Mouse (Mus musculus): ENCODE results near the gene Cbr2. TPM values are rescaled to one million over a fixed set of nuclear protein-coding genes. Genes with fewer than 3 reads are reported as not detected.
"Not testable (repeated sequence)": the region's sequence is repeated elsewhere in the genome, so short reads cannot be mapped to it uniquely, and the experiment has no call there.

Gene Cbr2
- polyA plus RNA-seq, 1 experiment: 6.9 TPM

DNA sequence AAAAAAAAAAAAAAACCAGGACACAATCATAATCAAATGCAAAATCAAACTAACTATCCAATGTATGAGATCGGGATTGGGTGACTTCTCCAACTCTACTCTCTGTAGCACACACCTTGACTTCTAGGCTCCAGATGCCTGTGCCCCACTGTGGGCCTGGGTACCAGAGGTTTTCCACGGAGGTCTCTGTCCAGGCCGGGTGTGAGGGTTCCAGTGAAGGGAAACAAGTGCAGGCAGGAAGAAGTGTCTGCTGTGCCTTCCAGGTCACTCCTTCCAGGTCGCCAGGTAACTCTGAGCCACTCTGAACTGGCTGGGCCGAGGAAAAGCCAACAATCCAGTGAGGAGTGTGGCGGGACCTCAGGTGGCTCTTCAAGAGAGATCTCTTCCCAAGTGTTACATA is 4.5 kb upstream of the Cbr2 start:
- DNase-seq (ENCODE audit: low read depth, low spot score): no peak
- 78% methylated on average over 6 of the region's 6 CpGs for WGBS

DNA sequence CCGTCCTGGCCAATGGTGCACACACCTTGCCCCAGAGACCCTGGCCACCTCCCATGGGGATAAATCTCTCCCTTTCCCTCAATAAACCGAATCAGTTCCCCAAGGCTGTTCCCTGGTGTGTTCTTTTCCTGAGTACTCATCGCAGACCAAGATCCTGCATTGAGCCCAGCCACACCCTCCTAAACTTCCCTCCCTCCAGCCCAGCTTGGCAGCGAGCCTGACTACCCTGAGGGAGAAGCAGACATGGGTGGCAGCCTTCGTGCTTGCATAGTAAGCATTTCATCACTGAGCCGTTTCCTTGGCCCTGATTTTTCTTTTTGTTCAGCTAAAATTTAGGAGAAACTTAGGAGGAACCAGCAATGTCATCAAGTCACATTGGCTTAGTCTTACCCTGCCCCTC is 1.6 kb upstream of the Cbr2 start:
- peak; percentile 72 for DNase-seq (ENCODE audit: low read depth, low spot score)
- WGBS: 18% methylated on average over 6 of the region's 6 CpGs

DNA sequence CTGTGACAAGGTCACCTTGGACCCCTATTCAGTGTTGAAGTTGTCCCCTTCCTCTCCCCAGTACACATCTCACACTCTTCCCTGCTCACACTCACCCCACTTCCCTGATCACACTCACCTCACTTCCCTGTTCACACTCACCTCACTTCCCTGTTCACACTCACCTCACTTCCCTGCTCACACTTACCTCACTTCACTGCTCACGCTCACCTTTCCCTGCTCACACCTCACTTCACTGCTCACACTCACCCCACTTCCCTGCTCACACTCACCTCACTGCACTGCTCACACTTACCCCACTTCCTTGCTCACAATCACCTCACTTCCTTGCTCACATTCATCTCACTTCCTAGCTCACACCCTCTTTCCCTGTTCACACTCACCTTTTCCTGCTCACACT is 519 bp downstream of the Cbr2 start:
- no peak for DNase-seq (ENCODE audit: low read depth, low spot score)
- WGBS: 92% methylated on average over 1 of the region's 1 CpGs

DNA sequence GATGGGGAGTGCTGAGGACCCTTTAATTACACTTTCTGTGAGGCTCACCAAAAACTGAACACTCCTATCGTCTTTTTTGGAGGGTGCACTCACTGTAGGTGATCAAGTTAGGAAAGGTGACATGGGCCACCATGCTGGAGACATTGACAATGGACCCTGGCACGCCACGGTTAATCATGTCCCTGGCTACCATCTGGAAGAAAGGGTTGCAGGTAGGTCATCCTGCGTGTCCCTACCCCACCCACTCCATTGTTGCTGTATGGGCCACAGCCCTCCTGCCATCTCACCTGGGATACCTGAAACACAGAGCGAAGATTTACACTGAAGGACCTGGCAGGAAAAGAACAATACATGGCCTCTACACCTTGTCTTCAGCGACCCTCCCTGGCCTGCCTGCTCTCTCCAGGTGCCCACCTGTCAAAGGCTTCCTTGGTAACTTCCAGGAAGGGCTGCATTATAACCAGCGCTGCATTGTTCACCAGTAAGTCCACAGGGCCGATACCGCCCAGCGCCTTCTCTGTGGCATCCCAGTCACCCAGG is 1.5 kb downstream of the Cbr2 start:
- WGBS: 93% methylated on average over 10 of the region's 10 CpGs
- DNase-seq (ENCODE audit: low read depth, low spot score): no peak

DNA sequence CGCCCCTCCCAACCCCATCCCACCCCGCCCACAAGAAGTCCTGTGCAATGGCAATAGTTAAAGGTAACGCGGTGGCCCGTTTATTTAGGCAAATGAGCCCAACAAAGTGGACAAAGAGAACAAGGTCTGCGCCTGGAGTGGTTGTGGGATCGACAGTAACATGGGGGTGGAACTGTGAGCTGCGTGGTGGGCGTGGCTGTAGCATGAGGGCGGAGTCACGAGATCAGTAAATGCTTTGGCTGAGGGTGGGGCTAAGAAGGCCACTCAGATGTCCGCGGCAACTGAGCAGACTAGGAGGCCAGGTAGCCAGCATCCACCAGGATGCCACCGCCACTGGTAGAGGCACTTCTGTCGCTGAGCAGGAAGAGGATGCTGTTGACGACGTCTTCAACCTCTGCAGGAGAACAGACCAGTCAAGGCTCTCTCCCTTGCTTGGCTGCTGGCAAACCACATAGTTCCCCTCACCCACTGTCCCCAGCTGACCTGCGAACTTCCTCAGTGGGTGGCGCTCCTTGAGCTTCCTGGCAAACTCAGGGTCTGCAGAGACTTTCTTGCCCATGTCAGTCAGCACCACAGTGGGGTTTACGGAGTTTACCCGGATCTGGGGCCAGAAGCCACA is 2.4 kb downstream of the Cbr2 start:
- DNase-seq (ENCODE audit: low read depth, low spot score): not testable (repeated sequence)

DNA sequence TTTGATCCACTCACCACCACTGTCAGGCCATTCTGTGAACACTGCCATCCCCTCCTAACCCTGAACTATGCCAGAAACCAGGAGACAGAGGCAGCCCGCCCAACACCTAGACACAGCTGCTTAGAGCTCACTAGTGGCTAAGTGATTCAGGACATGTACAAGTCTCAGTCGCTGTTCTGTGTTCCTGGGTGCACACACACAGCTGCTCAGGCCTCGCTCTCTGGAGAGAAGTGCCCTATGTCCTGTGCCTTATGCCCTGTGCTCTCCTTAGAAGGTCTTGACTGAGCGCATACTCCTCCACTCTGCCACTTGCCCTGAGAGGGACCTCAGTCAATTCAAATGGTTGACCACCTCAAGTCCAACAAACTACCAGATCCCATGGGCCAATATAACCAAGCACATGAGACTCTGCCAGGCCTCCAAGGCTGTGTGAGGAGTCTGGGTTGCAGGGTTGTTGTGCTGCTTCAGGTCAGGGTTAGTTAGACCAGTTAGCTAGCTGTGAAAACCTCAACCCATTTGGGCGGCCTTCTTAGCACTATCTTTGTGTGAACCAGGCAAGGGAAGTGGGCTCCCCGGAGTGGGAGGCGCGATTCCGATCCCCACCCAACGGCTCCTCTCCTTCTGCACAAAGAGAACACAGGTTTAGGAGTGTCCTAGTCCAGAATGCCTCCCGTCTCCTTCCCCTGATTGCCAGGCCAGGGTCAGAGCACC is 3.2 kb downstream of the Cbr2 start:
- 87% methylated on average over 11 of the region's 11 CpGs for WGBS
- DNase-seq (ENCODE audit: low read depth, low spot score): no peak

More for the DNA sequence above, 2.4 kb downstream of the Cbr2 start:
- 4% methylated on average over 18 of the region's 21 CpGs for WGBS

DNA sequence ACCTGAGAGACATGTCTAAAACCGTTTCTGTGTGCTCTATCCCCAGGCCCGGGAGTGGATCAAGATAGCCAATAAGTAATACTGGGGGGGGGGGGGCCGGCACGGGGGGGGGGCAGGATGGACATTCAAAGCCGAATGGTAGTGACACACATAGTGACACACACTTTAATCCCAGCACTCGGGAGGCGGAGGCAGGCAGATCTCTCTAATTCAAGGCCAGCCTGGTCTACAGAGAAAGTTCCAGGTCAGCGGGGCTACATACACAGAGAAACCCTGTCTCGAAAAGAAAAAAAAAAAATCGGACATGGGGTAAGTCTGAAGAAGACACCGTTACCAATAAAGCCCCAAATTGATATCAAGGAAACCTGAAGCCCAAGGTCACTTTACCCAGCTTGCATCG is 4.3 kb downstream of the Cbr2 start:
- WGBS: 53% methylated on average over 12 of the region's 12 CpGs
- DNase-seq (ENCODE audit: low read depth, low spot score): no peak

DNA sequence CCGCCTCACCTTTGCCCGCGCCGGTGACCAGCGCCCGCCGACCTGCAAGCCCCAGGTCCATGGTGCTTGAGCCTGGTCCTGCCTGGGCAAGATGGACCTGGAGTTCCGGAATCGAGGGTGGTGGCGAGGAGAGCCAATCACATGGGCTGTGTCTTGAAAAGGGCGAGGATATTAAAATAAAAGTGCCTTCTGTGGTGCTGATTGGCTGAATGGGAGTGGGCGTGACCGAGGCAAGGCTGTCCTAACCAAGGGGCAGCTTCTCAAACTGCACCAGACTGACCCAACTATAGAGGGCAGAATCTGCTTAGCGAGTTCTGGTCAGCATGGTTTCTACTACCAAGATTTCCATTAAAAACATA is 4.8 kb downstream of the Cbr2 start, which contains the start of gene Dcxr:
TSS of gene Dcxr (minus strand) at position 113 of the 359 bp plus-strand sequence.
- DNase-seq (ENCODE audit: low read depth, low spot score): peak; percentile 94
- under 1% methylated on average over 14 of the region's 14 CpGs for WGBS

DNA sequence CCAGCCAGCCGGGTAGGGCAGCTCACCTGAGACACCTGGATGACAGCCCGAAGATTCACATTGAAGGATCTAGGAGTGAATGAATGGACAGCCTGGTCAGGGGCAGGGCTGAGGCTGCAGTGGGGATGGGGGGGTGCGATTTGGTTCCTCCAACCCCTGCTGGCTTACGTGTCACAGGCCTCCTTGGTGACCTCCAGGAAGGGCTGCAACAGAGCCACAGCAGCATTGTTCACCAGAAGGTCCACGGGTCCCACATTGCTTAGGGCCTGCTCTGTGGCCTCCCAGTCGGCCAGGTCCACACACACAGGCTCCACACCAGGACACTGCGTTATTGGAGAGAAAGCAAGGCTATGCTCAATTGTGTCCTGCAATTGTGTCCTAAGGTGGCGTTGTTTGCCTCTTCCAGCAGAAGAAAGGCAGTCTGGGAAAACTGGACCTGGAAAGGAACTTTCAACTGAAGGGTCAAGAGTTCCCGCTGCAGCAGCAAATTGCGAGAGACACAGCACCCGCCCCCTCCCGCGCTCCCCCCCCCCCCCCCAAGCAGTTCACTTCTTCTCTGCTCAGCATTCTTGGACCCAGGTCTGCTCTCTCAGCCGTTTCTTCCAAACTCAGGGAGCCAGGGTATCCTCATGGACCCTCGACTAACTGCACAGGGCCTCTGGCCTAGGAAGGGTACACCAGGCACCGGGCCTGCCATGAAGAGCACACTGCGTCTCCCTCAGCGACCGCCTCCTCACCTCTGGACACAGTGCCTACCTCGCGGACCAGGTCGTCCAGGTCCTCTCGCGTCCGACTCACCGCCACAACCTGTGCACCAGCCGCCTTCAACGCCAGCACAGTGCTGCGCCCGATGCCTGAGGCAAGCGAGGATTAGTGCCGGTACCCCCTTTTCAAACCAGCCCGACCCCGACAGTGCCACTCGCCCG is 5.4 kb downstream of the Cbr2 start:
- WGBS: 18% methylated on average over 35 of the region's 36 CpGs
- no peak for DNase-seq (ENCODE audit: low read depth, low spot score)

DNA sequence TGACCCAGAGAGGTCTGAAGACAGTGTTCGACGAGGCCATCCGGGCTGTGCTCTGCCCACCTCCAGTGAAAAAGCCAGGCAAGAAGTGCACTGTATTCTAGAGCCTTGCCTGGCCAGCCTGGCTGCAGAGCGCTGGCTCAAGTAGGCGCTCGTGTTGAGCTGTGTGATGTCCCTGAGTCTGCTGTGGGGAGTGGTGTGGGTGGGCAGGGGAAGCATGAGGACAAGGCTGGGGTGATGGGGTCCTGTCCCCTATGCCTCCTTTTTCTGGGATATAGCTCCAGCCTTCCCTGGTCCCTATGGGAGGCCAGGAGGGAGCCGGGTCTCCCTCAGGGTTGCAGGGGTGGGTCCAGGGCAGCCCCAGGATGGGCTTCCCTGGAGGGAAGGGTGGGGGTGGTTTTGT is 8.4 kb downstream of the Cbr2 start:
- WGBS: 94% methylated on average over 7 of the region's 7 CpGs
- no peak for DNase-seq (ENCODE audit: low read depth, low spot score)

DNA sequence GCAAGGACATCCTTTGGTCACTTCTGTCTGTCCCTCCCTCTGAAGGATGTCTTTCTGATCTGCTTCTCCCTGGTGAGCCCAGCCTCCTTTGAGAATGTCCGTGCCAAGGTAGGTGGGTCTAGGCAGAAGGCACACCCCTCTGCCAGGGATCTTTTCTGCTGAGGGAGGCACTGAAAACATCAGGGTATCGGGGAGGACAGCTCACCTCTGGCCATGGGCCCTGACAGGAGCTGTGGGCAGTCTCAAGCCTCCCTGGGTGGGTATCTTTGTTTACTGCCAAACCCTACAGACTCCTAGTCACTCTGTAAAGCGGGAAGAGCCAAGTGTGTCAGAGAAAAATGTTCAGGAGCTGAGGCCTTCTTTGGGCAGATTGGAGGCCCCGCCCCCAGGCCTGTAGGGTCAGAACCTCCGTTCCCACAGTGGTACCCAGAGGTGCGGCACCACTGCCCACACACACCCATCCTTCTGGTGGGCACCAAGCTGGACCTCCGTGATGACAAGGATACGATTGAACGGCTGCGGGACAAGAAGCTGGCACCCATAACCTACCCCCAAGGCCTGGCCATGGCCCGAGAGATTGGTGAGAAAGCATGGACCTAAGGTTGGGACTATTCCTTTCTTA is 9.0 kb downstream of the Cbr2 start:
- DNase-seq (ENCODE audit: low read depth, low spot score): no peak
- WGBS: 79% methylated on average over 11 of the region's 11 CpGs

DNA sequence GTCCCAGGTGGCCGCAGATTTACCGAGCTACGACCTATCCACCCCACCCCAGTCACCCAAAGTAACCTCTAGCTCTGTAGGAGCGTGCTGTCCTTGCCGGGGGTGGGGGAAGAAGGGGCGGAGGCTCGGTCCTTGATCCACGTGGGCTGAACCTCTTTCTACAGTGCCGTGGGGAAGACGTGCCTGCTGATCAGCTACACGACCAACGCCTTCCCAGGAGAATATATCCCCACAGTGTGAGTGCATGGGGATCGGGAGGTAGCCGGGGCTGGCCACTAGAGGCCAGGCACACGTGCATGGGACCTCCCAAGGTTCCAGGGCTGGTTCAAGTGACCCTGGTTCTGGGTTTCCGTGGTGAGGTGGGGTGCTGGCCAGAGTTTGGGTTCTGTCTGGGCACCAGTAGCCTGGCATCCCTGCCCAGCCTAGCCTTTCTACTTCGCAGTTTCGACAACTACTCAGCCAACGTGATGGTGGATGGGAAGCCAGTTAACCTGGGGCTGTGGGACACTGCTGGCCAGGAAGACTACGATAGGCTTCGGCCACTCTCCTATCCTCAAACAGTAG is 9.8 kb downstream of the Cbr2 start:
- no peak for DNase-seq (ENCODE audit: low read depth, low spot score)
- WGBS: 22% methylated on average over 21 of the region's 21 CpGs

DNA sequence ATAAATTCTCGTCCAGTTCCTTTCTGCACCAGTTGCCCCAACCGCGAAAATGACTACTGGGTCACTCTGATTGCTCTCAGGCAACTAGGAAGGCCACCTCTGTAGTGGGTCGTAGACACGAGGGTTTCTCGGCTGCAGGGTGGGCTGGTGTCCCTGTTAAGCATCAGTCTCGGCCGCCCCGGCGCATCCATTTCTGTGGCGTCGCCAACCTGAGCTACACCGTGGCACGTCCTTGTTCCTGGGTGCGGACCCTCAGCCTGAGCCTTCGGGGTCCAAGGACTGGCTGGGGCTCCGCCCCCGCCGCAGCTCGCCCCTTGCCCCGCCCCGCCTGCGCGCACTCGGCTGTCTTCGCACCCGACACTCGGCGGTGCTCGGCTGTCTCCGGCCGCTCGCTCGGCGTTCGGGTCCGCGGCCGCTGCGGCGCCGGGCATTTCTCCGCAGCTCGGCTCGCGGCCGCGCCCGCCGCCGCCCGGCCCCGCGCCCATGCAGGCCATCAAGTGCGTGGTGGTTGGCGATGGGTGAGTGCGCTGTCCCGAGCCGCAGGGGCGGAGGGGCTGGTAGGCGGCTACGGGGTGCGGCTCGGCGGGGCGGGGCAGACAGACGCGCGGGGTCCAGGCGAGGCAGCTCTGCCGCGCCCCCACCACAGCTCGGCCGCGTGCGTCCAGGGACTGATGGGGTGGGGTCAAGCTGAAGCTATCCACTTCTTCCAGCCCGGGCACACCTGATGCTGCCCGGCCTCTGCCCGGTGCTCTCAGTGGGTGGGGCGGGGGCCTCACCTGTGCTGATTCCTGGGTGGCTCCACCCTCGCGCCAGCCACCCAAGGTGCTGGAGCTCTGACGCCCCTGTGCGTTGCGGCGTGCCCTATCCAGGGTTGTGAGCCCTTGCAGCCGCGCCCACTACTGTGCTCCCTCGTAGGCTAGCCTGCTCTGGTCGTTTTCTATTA is 10.5 kb downstream of the Cbr2 start, which contains the start of gene Rac3:
TSS of gene Rac3 (plus strand) at position 347 of the 943 bp plus-strand sequence.
- DNase-seq (ENCODE audit: low read depth, low spot score): no peak
- WGBS: 2% methylated on average over 90 of the region's 90 CpGs

DNA sequence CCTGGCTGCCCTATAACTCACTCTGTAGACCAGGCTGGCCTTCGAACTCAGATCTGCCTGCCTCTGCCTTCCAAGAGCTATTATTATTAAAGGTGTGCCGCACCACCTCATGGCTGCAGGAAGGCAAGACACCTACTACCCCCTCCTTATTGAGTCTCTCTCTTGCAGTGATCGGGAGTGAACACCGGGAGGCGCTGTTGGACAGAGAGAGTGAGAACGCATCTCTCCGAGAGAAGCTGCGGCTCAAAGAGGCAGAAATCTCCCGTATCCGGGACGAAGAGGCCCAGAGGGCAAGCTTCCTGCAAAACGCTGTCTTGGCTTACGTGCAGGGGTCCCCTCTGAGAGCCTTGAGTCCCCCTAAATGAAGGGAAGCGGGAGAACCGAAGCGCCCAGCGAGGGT is 11.5 kb downstream of the Cbr2 start:
- WGBS: 8% methylated on average over 17 of the region's 17 CpGs
- peak; percentile 89 for DNase-seq (ENCODE audit: low read depth, low spot score)

DNA sequence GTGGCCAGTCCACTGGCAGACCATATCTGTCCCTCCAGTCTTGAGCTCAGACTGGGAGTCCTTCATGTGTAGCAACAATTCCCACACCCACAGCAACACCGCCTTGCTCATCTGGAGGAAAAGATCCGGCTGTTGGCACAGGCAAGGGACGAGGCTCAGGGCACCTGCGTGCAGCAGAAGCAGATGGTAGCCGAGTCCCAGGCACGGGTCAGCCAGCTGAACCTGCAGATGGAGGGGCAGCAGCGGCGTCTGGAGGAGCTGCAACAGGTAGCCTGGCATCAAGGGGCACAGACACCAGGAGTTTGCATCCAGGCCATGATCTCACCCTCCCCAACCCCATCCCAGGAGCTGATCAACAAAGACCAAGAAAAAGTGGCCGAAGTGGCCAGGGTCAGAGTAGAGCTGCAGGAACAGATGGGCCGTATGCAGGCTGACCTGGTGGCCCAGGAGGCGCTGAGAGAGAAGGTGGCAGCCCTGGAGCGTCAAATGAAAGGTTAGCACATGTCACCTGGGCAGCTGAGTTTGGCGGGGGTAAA is 12.0 kb downstream of the Cbr2 start:
- no peak for DNase-seq (ENCODE audit: low read depth, low spot score)
- 90% methylated on average over 13 of the region's 13 CpGs for WGBS

DNA sequence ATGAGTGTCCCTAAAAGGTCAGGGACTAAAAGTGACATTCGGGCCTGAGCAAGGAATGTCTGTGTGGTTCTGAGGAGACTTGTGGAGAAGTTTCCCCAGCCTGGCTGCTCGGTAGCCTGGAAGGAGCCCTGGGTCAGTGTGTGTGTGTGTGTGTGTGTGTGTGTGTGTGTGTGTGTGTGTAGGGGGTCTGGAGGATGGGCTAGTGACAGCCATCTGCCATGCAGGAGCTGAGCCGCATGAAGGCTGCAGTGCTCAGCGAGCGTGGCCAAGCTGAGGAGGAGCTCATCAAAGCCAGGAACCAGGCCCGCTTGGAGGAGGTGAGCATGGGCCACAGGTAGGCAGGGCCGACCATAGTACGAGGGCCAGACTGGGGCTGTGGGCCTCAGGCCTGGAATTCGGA is 12.7 kb downstream of the Cbr2 start:
- WGBS: 93% methylated on average over 9 of the region's 9 CpGs
- no peak for DNase-seq (ENCODE audit: low read depth, low spot score)

DNA sequence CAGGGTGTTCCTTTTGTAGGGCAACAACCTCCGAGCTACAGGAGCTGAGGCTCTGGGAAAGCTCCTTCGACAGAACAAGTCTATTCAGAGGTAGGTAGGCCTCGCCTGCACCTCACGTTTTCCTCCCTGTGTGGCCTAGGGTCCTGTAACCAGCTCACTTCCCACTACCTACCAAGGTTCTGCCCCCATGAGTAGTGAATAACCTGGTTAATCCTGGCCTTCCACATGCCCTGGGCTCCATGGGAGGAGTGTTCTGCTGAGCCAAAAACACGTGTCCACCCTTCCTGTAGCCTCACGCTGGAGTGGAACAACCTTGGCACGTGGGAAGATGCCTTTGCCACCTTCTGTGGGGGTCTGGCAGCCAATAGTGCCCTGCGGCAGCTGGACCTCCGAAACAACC is 16.8 kb downstream of the Cbr2 start:
- DNase-seq (ENCODE audit: low read depth, low spot score): no peak
- WGBS: 92% methylated on average over 9 of the region's 9 CpGs

DNA sequence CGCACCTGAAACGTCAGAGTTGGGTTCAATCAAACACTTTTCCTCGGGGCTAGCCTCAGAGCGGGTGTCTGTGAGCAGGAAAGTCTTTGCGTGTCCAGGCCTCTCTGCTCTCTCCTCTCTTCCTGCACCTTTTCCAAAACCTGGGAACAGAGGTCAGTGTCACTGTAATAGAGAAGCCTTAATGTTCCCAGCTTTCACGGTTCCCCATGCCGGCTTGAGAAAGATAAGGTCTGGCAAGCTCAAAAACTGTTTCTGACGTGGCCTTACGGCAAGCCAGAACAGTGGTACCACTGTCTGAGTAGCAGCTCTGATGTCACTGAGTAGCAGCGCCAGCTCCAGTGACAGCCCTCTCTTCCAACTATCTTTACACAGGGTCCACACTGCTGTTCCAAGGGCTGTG is 17.4 kb downstream of the Cbr2 start:
- no peak for DNase-seq (ENCODE audit: low read depth, low spot score)
- WGBS: 26% methylated on average over 10 of the region's 10 CpGs
